Mouse (Mus musculus) stomach, postnatal 0 days (tissue): ENCODE data around the gene Amigo1. TPM values are rescaled to one million over a fixed set of nuclear protein-coding genes. Genes with fewer than 3 reads are reported as not detected.
A peak's percentile ranks its signal among the peaks of the same experiment; 100 is the strongest.

Experiments used
- ATAC-seq: fragments of 200-750 bp; cut with Nextera tagmentation; 2 replicates; pipeline ENCODE4 v1.8.0; 2017; ENCODE audit not compliant: low FRiP score, low TSS enrichment
- DNase-seq: peaks from one replicate; pipeline ENCODE4 v3.0.0-alpha.2; 2016; ENCODE audit warnings: low spot score
- H3K27ac ChIP-seq: fragments of 300-500 bp; sonication (generic); replicated peaks from 2 replicates; pipeline ENCODE4 v1.5.1; 2014; ENCODE audit warnings: mild to moderate bottlenecking, control low read depth
- H3K27me3 ChIP-seq: fragments of 300-500 bp; sonication (generic); 2 replicates; pipeline ENCODE4 v1.6.1; 2014; ENCODE audit warnings: low read length; ENCODE audit not compliant: control insufficient read depth, insufficient read depth
- H3K36me3 ChIP-seq: fragments of 300-500 bp; sonication (generic); 2 replicates; pipeline ENCODE4 v1.6.1; 2014; ENCODE audit warnings: low read length, mixed read lengths; ENCODE audit not compliant: control insufficient read depth, insufficient read depth
- H3K4me1 ChIP-seq: fragments of 300-500 bp; sonication (generic); replicated peaks from 2 replicates; pipeline ENCODE4 v1.6.1; 2014; ENCODE audit warnings: antibody characterized with exemption; ENCODE audit not compliant: control insufficient read depth, insufficient read depth
- H3K4me2 ChIP-seq: fragments of 300-500 bp; sonication (generic); replicated peaks from 2 replicates; pipeline ENCODE4 v1.6.1; 2014; ENCODE audit warnings: low read depth, mild to moderate bottlenecking, control low read depth, moderate library complexity
- H3K4me3 ChIP-seq: fragments of 300-500 bp; sonication (generic); 2 replicates; pipeline ENCODE4 v1.5.1; 2014; ENCODE audit warnings: low read depth, low read length, control low read depth
- H3K9ac ChIP-seq: fragments of 300-500 bp; sonication (generic); 2 replicates; pipeline ENCODE4 v1.6.1; 2014; ENCODE audit warnings: mild to moderate bottlenecking, low read length, control low read depth, mixed read lengths
- H3K9me3 ChIP-seq: fragments of 300-500 bp; sonication (generic); 2 replicates; pipeline ENCODE4 v1.6.1; 2016; ENCODE audit warnings: low read length; ENCODE audit not compliant: control insufficient read depth
- CTCF ChIP-seq: IDR thresholded peaks from 2 replicates; pipeline ENCODE4 v1.5.1; 2016; ENCODE audit warnings: antibody characterized with exemption, low read depth, mild to moderate bottlenecking, moderate library complexity
- EP300 ChIP-seq: optimal IDR thresholded peaks from 2 replicates; pipeline ENCODE3; 2016; ENCODE audit warnings: antibody characterized with exemption
- WGBS: fragments of 180-500 bp; shearing (Covaris S2); extraction: QIAGEN DNeasy Blood & Tissue Kit; methylation state at CpG from one replicate; pipeline ENCODE4 v1.1.7; 2014; 5-methylcytosine and 5-hydroxymethylcytosine counted together
- polyA plus RNA-seq: library from polyadenylated mRNA; unstranded; fragments of >200 nt; fragmentation: Nextera tagmentation; extraction: Ambion mirVana; gene quantifications from 2 replicates; pipeline ENCODE4 v1.2.1, GENCODE M21; 2015

Amigo1 gene
- 3.0 and 3.5 TPM in 2 replicates for polyA plus RNA-seq

DNA sequence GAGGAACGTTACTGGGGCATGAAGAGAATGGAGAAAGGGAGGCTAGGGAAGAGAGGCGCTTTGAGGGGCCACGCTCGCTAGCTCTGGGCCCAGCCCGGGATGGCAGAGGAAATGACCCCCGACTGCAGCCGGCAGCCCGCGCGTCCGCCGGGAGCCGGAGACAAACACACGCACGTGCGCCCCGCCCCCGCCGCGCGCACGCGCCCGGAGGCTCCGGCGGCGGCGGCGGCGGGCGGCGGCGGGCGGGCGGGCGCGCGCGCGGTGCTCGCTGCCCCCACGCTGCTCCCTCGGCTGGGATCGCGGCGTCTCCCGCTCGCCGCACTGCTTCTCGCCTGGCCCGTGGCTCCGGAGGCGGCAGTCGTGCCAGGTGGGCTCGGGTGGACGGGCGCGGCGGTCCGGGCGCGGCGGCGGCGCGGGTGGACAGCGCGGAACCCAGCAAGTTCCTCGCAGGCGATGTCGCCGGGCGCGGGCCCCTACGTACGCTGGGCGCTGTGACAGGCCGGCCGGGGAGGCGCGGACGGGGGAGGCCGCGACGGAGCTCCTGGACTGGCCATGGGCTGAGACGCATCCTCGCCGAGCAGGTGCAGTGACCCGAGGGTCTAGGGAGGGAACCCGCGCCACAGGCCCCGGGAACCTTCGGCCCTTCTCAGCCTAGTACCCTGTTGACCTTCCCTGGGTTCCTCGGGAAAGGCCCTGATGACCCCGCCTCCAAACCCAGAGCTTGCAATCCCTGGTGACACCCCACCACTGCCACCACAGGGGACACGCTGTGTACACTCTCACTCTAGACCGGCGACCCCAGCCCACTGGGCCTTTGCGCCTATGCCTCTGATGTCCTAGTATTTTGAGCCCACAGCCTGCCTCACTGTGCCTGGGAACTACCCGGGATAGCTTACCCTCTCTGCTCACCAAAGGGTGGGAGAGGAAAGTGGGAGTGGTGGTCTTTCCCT is at the start of gene Amigo1:
TSS of gene Amigo1 (plus strand) at position 238 of the 950 bp plus-strand sequence.
- peak within 1 kb of the TSS; percentile 70 for H3K4me3 ChIP-seq
- DNase-seq (peak; percentile 58), ATAC-seq (peak; percentile 66)
- peak within 1 kb of the TSS; percentile 96 for H3K4me2 ChIP-seq
- H3K9ac ChIP-seq, result peak within 1 kb of the TSS; percentile 67
- no peak for TF ChIP-seq CTCF
- 4% methylated on average over 50 of the region's 100 CpGs for WGBS
- H3K4me1 ChIP-seq, result no peaks in the 10 kb centered on the region
- H3K9me3 ChIP-seq, result no peaks in the 10 kb centered on the region
- no peaks in the 10 kb centered on the region for H3K36me3 ChIP-seq
- H3K27ac ChIP-seq, result 0 out of 2 replicates have a peak within 1 kb of the TSS, but pooled peaks have one; percentile 8
- H3K27me3 ChIP-seq, result no peaks in the 10 kb centered on the region

GRCm38 (mm10) chr3:108139113-108139512 is 47.0 kb upstream of the Amigo1 start:
- H3K4me3 ChIP-seq, result no peak overlapping the region
- no peak for TF ChIP-seq EP300
- TF ChIP-seq CTCF, result no peak
- no peak overlapping the region for H3K27ac ChIP-seq
- H3K4me2 ChIP-seq, result no peak overlapping the region
- H3K36me3 ChIP-seq, result no peaks in the 10 kb centered on the region
- H3K27me3 ChIP-seq, result no peaks in the 10 kb centered on the region
- no peak for ATAC-seq
- DNase-seq, result no peak
- H3K9me3 ChIP-seq, result no peaks in the 10 kb centered on the region
- 63% methylated on average over 1 of the region's 1 CpGs for WGBS
- H3K4me1 ChIP-seq, result no peaks in the 10 kb centered on the region
- H3K9ac ChIP-seq, result no peak overlapping the region

GRCm38 (mm10) chr3:108140786-108141185 is 45.3 kb upstream of the Amigo1 start:
- no peaks in the 10 kb centered on the region for H3K9me3 ChIP-seq
- no peak overlapping the region for H3K9ac ChIP-seq
- H3K4me1 ChIP-seq, result no peaks in the 10 kb centered on the region; the same call in 1 of the 2 replicates
- H3K4me3 ChIP-seq, result no peak overlapping the region
- no peak for DNase-seq
- no peak overlapping the region for H3K27ac ChIP-seq
- no peak overlapping the region for H3K4me2 ChIP-seq
- no peaks in the 10 kb centered on the region for H3K27me3 ChIP-seq
- TF ChIP-seq CTCF, result no peak
- TF ChIP-seq EP300, result no peak
- H3K36me3 ChIP-seq, result no peaks in the 10 kb centered on the region
- WGBS, result 82% methylated on average over 4 of the region's 4 CpGs
- ATAC-seq, result no peak

- Histone ChIP-seq H3K4me3 (peak within 1 kb of the TSS; percentile 98), H3K4me2 (peak within 1 kb of the TSS; percentile 76), H3K9ac (peak within 1 kb of the TSS; percentile 95), H3K27me3 (no peaks in the 10 kb centered on the region), H3K9me3 (no peaks in the 10 kb centered on the region), H3K36me3 (no peaks in the 10 kb centered on the region), H3K4me1 (no peaks in the 10 kb centered on the region; the same call in 1 of the 2 replicates), H3K27ac (peak within 1 kb of the TSS; percentile 97)
- under 1% methylated on average over 63 of the region's 63 CpGs for WGBS
- peak; percentile 44 for TF ChIP-seq CTCF
- no peak for TF ChIP-seq EP300
- DNase-seq (peak; percentile 94), ATAC-seq (peak; percentile 94)
Observed at GRCm38 (mm10) chr3:108145534-108146445, 40.3 kb upstream of the Amigo1 start, which contains the start of gene Gnai3. TSS of gene Gnai3 (minus strand) at chr3:108146146.

DNA sequence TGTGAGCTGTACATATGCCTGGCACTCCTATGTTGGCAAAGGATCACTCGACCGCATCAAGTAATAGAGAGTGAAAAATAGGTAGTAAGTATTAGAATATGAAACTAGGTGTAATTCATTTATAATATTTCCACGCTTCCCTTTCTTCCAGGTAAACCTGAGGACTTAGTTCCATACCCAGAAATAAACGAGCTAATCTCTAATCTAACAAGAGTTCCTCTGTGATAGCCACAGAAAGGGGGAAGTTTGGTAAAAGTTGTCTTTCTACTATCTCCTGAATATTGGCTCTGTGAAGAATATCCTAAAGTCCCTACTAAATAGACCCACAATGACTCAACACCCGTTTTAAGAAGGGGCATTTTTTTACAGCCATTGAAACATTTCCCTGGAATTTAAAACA is 39.5 kb upstream of the Amigo1 start:
- DNase-seq, result no peak
- WGBS, result 47% methylated on average over 5 of the region's 5 CpGs
- no peak overlapping the region for H3K27ac ChIP-seq

More for the DNA sequence above, 39.5 kb upstream of the Amigo1 start:
- H3K9me3 ChIP-seq, result no peaks in the 10 kb centered on the region
- H3K4me1 ChIP-seq, result no peaks in the 10 kb centered on the region; the same call in 1 of the 2 replicates
- H3K4me2 ChIP-seq, result peak overlapping the region; percentile 76
- peak overlapping the region; percentile 95; the same call in 1 of the 2 replicates for H3K9ac ChIP-seq
- no peak for TF ChIP-seq CTCF
- TF ChIP-seq EP300, result no peak
- H3K36me3 ChIP-seq, result no peaks in the 10 kb centered on the region
- ATAC-seq, result no peak
- peak overlapping the region; percentile 98 for H3K4me3 ChIP-seq
- H3K27me3 ChIP-seq, result no peaks in the 10 kb centered on the region
